ENCODE assay signal across 11 mouse cellular contexts in genomic region chr1:36904084-36904451, GRCm38 (mm10). TPM values are rescaled to one million over a fixed set of nuclear protein-coding genes. Genes with fewer than 3 reads are reported as not detected.
DNase-seq lines count a peak whose midpoint lies in the region; ATAC-seq and TF ChIP-seq lines count a peak whose summit lies in the region.
"Had no signal": no experiment of that assay in that cellular context is flagged by ENCODE, and none has a peak within 500 bp of the region (broad histone marks: within the 10 kb centered on the region; RNA-seq: fewer than 3 reads in every experiment).

No protein-coding gene starts in this region.

- TF ChIP-seq EP300 in stomach, postnatal 0 days (optimal IDR thresholded peaks at IDR 0.05) = no peak

- no peak overlapping the region for H3K4me3 ChIP-seq in kidney, adult 2 months (ENCODE audit: insufficient read depth, low read depth, low read length)
- H3K4me3 ChIP-seq in kidney, embryonic 15.5 days (replicated peaks) = no peak overlapping the region
- H3K4me3 ChIP-seq in stomach, postnatal 0 days (ENCODE audit: low read depth, low read length) = no peak overlapping the region
- H3K4me3 ChIP-seq: embryonic facial prominence, embryonic 13.5 days; megakaryocyte, embryonic 14.5 days; neural tube, embryonic 13.5 days had no signal

- no peaks in the 10 kb centered on the region for H3K36me3 ChIP-seq in kidney, adult 2 months (ENCODE audit: control insufficient read depth, insufficient read depth, low read length)
- H3K36me3 ChIP-seq in kidney, embryonic 15.5 days = no peaks in the 10 kb centered on the region
- no peaks in the 10 kb centered on the region for H3K36me3 ChIP-seq in stomach, postnatal 0 days (ENCODE audit: control insufficient read depth, insufficient read depth, low read length)
- H3K36me3 ChIP-seq: neural tube, embryonic 13.5 days had no signal

- no peaks in the 10 kb centered on the region for H3K9me3 ChIP-seq in kidney, embryonic 15.5 days (replicated peaks)
- H3K9me3 ChIP-seq in stomach, postnatal 0 days (ENCODE audit: control insufficient read depth, low read length) = no peaks in the 10 kb centered on the region
- H3K9me3 ChIP-seq: embryonic facial prominence, embryonic 13.5 days; megakaryocyte, embryonic 14.5 days; neural tube, embryonic 13.5 days had no signal

- H3K9ac ChIP-seq in kidney, embryonic 15.5 days = no peak overlapping the region
- no peak overlapping the region for H3K9ac ChIP-seq in stomach, postnatal 0 days (ENCODE audit: low read length)
- H3K9ac ChIP-seq: embryonic facial prominence, embryonic 13.5 days; neural tube, embryonic 13.5 days had no signal

- no peak overlapping the region for H3K4me2 ChIP-seq in kidney, embryonic 15.5 days
- no peak overlapping the region for H3K4me2 ChIP-seq in stomach, postnatal 0 days (replicated peaks; ENCODE audit: low read depth)
- H3K4me2 ChIP-seq: embryonic facial prominence, embryonic 13.5 days; neural tube, embryonic 13.5 days had no signal

- WGBS in kidney, adult 2 months = 58% methylated on average over 3 of the region's 3 CpGs
- 56% methylated on average over 3 of the region's 3 CpGs for WGBS in kidney, embryonic 15.5 days
- 43% methylated on average over 3 of the region's 3 CpGs for WGBS in stomach, postnatal 0 days

- TF ChIP-seq CTCF in kidney, adult 2 months (conservative IDR thresholded peaks at IDR 0.05; ENCODE audit: insufficient read depth, insufficient read length, low read depth, low read length) = peak; percentile 32; the same call in 1 of the 2 replicates
- peak; percentile 60 for TF ChIP-seq CTCF in stomach, postnatal 0 days (IDR thresholded peaks at IDR 0.05; ENCODE audit: low read depth)

- H3K27ac ChIP-seq in kidney, adult 2 months (ENCODE audit: insufficient read depth, low read depth, low read length) = no peak overlapping the region
- H3K27ac ChIP-seq in kidney, embryonic 15.5 days = no peak overlapping the region
- H3K27ac ChIP-seq in stomach, postnatal 0 days (replicated peaks) = no peak overlapping the region
- H3K27ac ChIP-seq: embryonic facial prominence, embryonic 13.5 days; neural tube, embryonic 13.5 days had no signal

- peaks cover 10% of the 10 kb centered on the region for H3K4me1 ChIP-seq in kidney, adult 2 months (ENCODE audit: control insufficient read depth, insufficient read depth, low read length)
- H3K4me1 ChIP-seq in kidney, embryonic 15.5 days = no peaks in the 10 kb centered on the region
- no peaks in the 10 kb centered on the region for H3K4me1 ChIP-seq in stomach, postnatal 0 days (replicated peaks; ENCODE audit: control insufficient read depth, insufficient read depth)

- no peak for DNase-seq in kidney, adult 2 months
- DNase-seq in thymus, postnatal 0 days (ENCODE audit: low spot score) = peak; percentile 62
- no peak for DNase-seq in thymus, postnatal 4 days
- DNase-seq in MN1 (ENCODE audit: low spot score) = peak; percentile 28
- DNase-seq in stomach, postnatal 0 days (ENCODE audit: low spot score) = no peak
- no peak for DNase-seq in kidney, postnatal 14 days
- DNase-seq: kidney, postnatal 10 days had no signal

- no peak for ATAC-seq in kidney, embryonic 15.5 days (replicated peaks; ENCODE audit: low FRiP score)
- ATAC-seq in stomach, postnatal 0 days (ENCODE audit: low FRiP score, low TSS enrichment) = no peak

- no peak for TF ChIP-seq POLR2A in kidney, adult 2 months (IDR thresholded peaks at IDR 0.05; ENCODE audit: low read depth, low read length)

- H3K27me3 ChIP-seq in kidney, adult 2 months (replicated peaks; ENCODE audit: control insufficient read depth, insufficient read depth, low read length) = no peaks in the 10 kb centered on the region
- H3K27me3 ChIP-seq in kidney, embryonic 15.5 days = no peaks in the 10 kb centered on the region
- H3K27me3 ChIP-seq in stomach, postnatal 0 days (ENCODE audit: control insufficient read depth, insufficient read depth, low read length) = no peaks in the 10 kb centered on the region
- H3K27me3 ChIP-seq: embryonic facial prominence, embryonic 13.5 days; megakaryocyte, embryonic 14.5 days; neural tube, embryonic 13.5 days had no signal

RNA-seq across cellular contexts. Expression of gene Tmem131, which starts 39.4 kb away (rescaled TPM):
- 18.9 and 19.0 TPM in 2 replicates for polyA plus RNA-seq in kidney, adult 2 months (2012; rRNA removed)
- polyA plus RNA-seq in kidney, embryonic 15.5 days (2015; fragmentation: Nextera tagmentation; extraction: Ambion mirVana) = 12.3 TPM in 2 replicates
- 13.6 and 15.2 TPM in 2 replicates for polyA plus RNA-seq in thymus, postnatal 0 days (2015; fragmentation: Nextera tagmentation; extraction: Ambion mirVana)
- polyA plus RNA-seq in stomach, postnatal 0 days (2015; fragmentation: Nextera tagmentation; extraction: Ambion mirVana) = 6.1 and 6.8 TPM in 2 replicates

Comparison
In these comparisons a context has a peak if more than half of its experiments do, and no peak if none do; other contexts are left out.
1. DNase-seq: peak in thymus, postnatal 0 days (single experiment) and MN1 (single experiment); none in kidney, adult 2 months (single experiment), thymus, postnatal 4 days (single experiment), stomach, postnatal 0 days (single experiment) and kidney, postnatal 14 days (single experiment).